Mouse (Mus musculus): ENCODE data around the gene Lrp1. TPM values are rescaled to one million over a fixed set of nuclear protein-coding genes. Genes with fewer than 3 reads are reported as not detected.

Gene Lrp1
- polyA plus RNA-seq, 1 experiment, result 2.1 TPM

- H3K4me1 ChIP-seq (ENCODE audit: control insufficient read depth), result no peaks in the 10 kb centered on the region
- no peaks in the 10 kb centered on the region for H3K36me3 ChIP-seq (ENCODE audit: control insufficient read depth)
- H3K4me3 ChIP-seq (replicated peaks), result no peak overlapping the region
- no peaks in the 10 kb centered on the region for H3K27me3 ChIP-seq (ENCODE audit: control insufficient read depth)
- no peak for TF ChIP-seq GATA1 (IDR thresholded peaks at IDR 0.05; ENCODE audit: low read length)
- TF ChIP-seq TAL1 (IDR thresholded peaks at IDR 0.05; ENCODE audit: low read length), result no peak
- H3K9me3 ChIP-seq (ENCODE audit: control insufficient read depth, low read length), result no peaks in the 10 kb centered on the region
Measured at GRCm38 (mm10) chr10:127632668-127633271, 11.8 kb upstream of the Lrp1 start.

- H3K4me3 ChIP-seq (replicated peaks), result no peak overlapping the region
Measured at GRCm38 (mm10) chr10:127631261-127632214, 10.6 kb upstream of the Lrp1 start.

DNA sequence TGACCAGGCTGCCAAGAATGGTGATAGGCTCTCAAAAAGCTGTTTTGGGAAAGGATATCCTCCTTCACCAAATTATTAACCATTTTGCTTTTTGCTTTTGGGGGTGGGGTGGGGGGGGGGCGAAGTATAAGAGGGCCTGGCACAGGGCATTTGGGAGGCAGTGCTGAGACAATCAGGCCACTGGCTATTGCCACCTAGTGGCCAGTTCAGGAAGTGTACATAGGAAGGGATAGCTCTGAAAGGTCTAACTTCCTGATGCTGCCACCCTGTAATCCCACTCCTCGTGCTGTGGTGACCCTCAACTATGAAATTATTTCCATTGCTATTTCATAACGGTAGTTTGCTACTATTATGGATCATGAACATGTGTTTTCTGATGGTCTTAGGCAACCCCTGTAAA, 5.5 kb upstream of the Lrp1 start:
- Histone ChIP-seq H3K36me3 (ENCODE audit: control insufficient read depth) (no peaks in the 10 kb centered on the region), H3K4me3 (replicated peaks) (no peak overlapping the region), H3K9me3 (ENCODE audit: control insufficient read depth, low read length) (peaks cover 6% of the 10 kb centered on the region), H3K27me3 (ENCODE audit: control insufficient read depth) (peaks cover 15% of the 10 kb centered on the region), H3K4me1 (ENCODE audit: control insufficient read depth) (peaks cover 5% of the 10 kb centered on the region)
- TF ChIP-seq GATA1 (IDR thresholded peaks at IDR 0.05; ENCODE audit: low read length) (no peak), TAL1 (IDR thresholded peaks at IDR 0.05; ENCODE audit: low read length) (no peak)

More at GRCm38 (mm10) chr10:127631261-127632214, 10.6 kb upstream of the Lrp1 start:
- no peaks in the 10 kb centered on the region for H3K36me3 ChIP-seq (ENCODE audit: control insufficient read depth)
- H3K27me3 ChIP-seq (ENCODE audit: control insufficient read depth), result no peaks in the 10 kb centered on the region
- no peaks in the 10 kb centered on the region for H3K4me1 ChIP-seq (ENCODE audit: control insufficient read depth)
- H3K9me3 ChIP-seq (ENCODE audit: control insufficient read depth, low read length), result peaks cover 5% of the 10 kb centered on the region
- TF ChIP-seq GATA1 (IDR thresholded peaks at IDR 0.05; ENCODE audit: low read length) (no peak), TAL1 (IDR thresholded peaks at IDR 0.05; ENCODE audit: low read length) (no peak)

- Histone ChIP-seq H3K27me3 (ENCODE audit: control insufficient read depth) (peaks cover 42% of the 10 kb centered on the region), H3K4me1 (ENCODE audit: control insufficient read depth) (peaks cover 8% of the 10 kb centered on the region), H3K36me3 (ENCODE audit: control insufficient read depth) (no peaks in the 10 kb centered on the region), H3K9me3 (ENCODE audit: control insufficient read depth, low read length) (peaks cover 6% of the 10 kb centered on the region), H3K4me3 (replicated peaks) (no peak overlapping the region)
- TF ChIP-seq TAL1 (IDR thresholded peaks at IDR 0.05; ENCODE audit: low read length) (no peak), GATA1 (IDR thresholded peaks at IDR 0.05; ENCODE audit: low read length) (no peak)
Measured at GRCm38 (mm10) chr10:127623439-127624216, 2.7 kb upstream of the Lrp1 start.

- Histone ChIP-seq H3K36me3 (ENCODE audit: control insufficient read depth) (no peaks in the 10 kb centered on the region), H3K9me3 (ENCODE audit: control insufficient read depth, low read length) (peaks cover 6% of the 10 kb centered on the region), H3K4me3 (replicated peaks) (no peak overlapping the region), H3K27me3 (ENCODE audit: control insufficient read depth) (peaks cover 52% of the 10 kb centered on the region), H3K4me1 (ENCODE audit: control insufficient read depth) (peaks cover 8% of the 10 kb centered on the region)
- TF ChIP-seq TAL1 (IDR thresholded peaks at IDR 0.05; ENCODE audit: low read length) (no peak), GATA1 (IDR thresholded peaks at IDR 0.05; ENCODE audit: low read length) (no peak)
Measured at GRCm38 (mm10) chr10:127622661-127623060, 1.7 kb upstream of the Lrp1 start.

GRCm38 (mm10) chr10:127622057-127622392, 1.1 kb upstream of the Lrp1 start:
- Histone ChIP-seq H3K27me3 (ENCODE audit: control insufficient read depth) (peaks cover 58% of the 10 kb centered on the region), H3K9me3 (ENCODE audit: control insufficient read depth, low read length) (peaks cover 6% of the 10 kb centered on the region), H3K4me3 (replicated peaks) (peak overlapping the region; percentile 48), H3K4me1 (ENCODE audit: control insufficient read depth) (peaks cover 8% of the 10 kb centered on the region), H3K36me3 (ENCODE audit: control insufficient read depth) (no peaks in the 10 kb centered on the region)
- TF ChIP-seq GATA1 (IDR thresholded peaks at IDR 0.05; ENCODE audit: low read length) (no peak), TAL1 (IDR thresholded peaks at IDR 0.05; ENCODE audit: low read length) (no peak)

DNA sequence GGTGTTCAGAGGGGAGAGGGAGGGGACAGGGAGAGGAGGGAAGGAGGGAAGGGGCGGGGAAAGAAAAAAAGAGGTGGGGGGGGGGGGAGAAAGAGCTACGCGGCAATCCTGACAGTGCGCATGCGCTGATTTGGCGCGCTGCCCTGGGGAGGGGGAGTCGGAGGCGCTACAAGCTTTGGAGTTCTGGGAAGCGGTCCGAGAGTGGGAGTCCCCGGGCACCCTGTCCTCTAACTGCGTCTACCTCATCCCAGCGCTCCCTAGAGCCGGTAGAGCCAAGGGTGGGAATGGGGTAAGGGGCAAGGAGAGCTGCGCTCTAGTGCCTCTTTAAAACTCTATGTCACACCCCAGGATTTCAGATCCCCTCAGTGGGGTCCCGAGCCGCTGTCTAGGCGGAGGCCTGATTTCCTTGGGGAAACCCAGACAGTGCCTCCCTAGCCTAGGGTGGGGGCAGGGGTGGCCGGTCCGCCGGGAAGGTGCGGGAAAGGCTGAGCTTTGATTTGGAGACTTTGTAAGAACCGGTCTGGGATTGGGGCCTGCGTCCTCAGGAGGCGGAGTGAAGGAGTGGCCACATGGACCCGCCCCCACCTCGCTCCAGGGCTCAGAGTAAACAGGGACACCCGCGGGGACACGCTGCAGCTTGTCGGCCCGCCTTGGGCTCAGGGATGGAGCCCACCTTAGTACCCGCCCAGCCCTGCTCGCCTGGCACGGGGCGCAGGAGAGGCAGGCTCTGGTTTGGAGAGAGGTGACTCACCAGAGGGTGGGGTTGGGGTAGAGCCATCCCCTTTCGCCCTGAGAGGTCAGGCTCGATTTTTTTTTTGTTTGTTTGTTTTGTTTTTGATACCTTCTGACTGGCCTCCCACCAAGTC, 476 bp upstream of the Lrp1 start:
- no peaks in the 10 kb centered on the region for H3K36me3 ChIP-seq (ENCODE audit: control insufficient read depth)
- peaks cover 61% of the 10 kb centered on the region for H3K27me3 ChIP-seq (ENCODE audit: control insufficient read depth)
- H3K4me3 ChIP-seq (replicated peaks), result peak overlapping the region; percentile 48
- peaks cover under 1% of the 10 kb centered on the region for H3K9me3 ChIP-seq (ENCODE audit: control insufficient read depth, low read length)
- TF ChIP-seq GATA1 (IDR thresholded peaks at IDR 0.05; ENCODE audit: low read length) (no peak), TAL1 (IDR thresholded peaks at IDR 0.05; ENCODE audit: low read length) (no peak)
- peaks cover 8% of the 10 kb centered on the region for H3K4me1 ChIP-seq (ENCODE audit: control insufficient read depth)

DNA sequence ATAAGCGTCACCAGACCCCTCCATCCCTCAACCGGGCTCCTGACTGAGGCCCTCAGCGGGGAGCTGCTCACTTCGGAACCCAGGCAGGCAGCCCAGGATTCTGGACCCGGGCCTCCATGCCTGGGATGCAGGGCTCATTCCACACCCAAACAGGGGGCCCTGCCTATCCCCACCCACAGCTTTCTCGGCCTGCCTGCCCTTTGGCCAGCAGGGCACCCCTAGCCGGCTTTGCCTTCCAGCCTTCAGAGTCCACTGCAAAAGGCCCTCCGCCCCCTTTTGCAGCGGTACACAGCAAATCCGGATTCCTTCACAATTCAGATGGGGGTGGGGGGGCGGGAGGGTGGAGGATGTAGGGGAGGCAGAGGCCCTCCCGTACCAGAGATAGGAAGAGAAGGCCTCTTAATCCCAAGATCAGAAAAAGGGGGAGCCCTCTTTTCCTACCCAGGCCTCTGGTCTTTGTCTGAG, 975 bp downstream of the Lrp1 start:
- Histone ChIP-seq H3K27me3 (ENCODE audit: control insufficient read depth) (peaks cover 75% of the 10 kb centered on the region), H3K4me1 (ENCODE audit: control insufficient read depth) (peaks cover 8% of the 10 kb centered on the region), H3K9me3 (ENCODE audit: control insufficient read depth, low read length) (no peaks in the 10 kb centered on the region), H3K36me3 (ENCODE audit: control insufficient read depth) (no peaks in the 10 kb centered on the region), H3K4me3 (replicated peaks) (peak overlapping the region; percentile 51)
- TF ChIP-seq GATA1 (IDR thresholded peaks at IDR 0.05; ENCODE audit: low read length) (no peak), TAL1 (IDR thresholded peaks at IDR 0.05; ENCODE audit: low read length) (no peak)
